8 mouse cellular contexts compared by ENCODE assay signal in genomic region chr11:120458847-120459597, GRCm38 (mm10). TPM values are rescaled to one million over a fixed set of nuclear protein-coding genes. Genes with fewer than 3 reads are reported as not detected.
A peak's percentile ranks its signal among the peaks of the same experiment; 100 is the strongest.
DNase-seq lines count a peak whose midpoint lies in the region; ATAC-seq and TF ChIP-seq lines count a peak whose summit lies in the region.

No protein-coding gene starts in this region.

- H3K4me1 ChIP-seq in heart, embryonic 10.5 days = peaks cover 24% of the 10 kb centered on the region
- peaks cover 44% of the 10 kb centered on the region for H3K4me1 ChIP-seq in E14TG2a.4 (replicated peaks; ENCODE audit: low read depth, low read length)
- H3K4me1 ChIP-seq in forebrain, postnatal 0 days (ENCODE audit: insufficient read depth) = peaks cover 8% of the 10 kb centered on the region; the same call in 1 of the 2 replicates

- 62% methylated on average over 6 of the region's 6 CpGs for WGBS in heart, embryonic 10.5 days
- WGBS in forebrain, postnatal 0 days = 75% methylated on average over 6 of the region's 6 CpGs

- H3K27ac ChIP-seq in heart, embryonic 10.5 days = peak overlapping the region; percentile 94
- H3K27ac ChIP-seq in forebrain, postnatal 0 days (ENCODE audit: low read depth, low read length) = no peak overlapping the region

- peaks cover 54% of the 10 kb centered on the region for H3K36me3 ChIP-seq in heart, embryonic 10.5 days
- peaks cover 56% of the 10 kb centered on the region for H3K36me3 ChIP-seq in E14TG2a.4 (ENCODE audit: insufficient read depth, low read length)
- H3K36me3 ChIP-seq in forebrain, postnatal 0 days (ENCODE audit: insufficient read depth) = peaks cover 29% of the 10 kb centered on the region

- peak overlapping the region; percentile 93 for H3K4me2 ChIP-seq in forebrain, postnatal 0 days (ENCODE audit: low read depth)

- peak; percentile 66 for TF ChIP-seq CTCF in E14TG2a.4 (conservative IDR thresholded peaks at IDR 0.05; ENCODE audit: low read length)
- peak; percentile 21; the same call in 1 of the 2 replicates for TF ChIP-seq CTCF in forebrain, postnatal 0 days (IDR thresholded peaks at IDR 0.05; ENCODE audit: low read depth)

- peak overlapping the region; percentile 80 for H3K4me3 ChIP-seq in heart, embryonic 10.5 days
- H3K4me3 ChIP-seq in E14TG2a.4 (replicated peaks; ENCODE audit: low read length) = peak overlapping the region; percentile 92
- H3K4me3 ChIP-seq in forebrain, postnatal 0 days (ENCODE audit: low read depth, low read length) = peak overlapping the region; percentile 87

- no peaks in the 10 kb centered on the region for H3K27me3 ChIP-seq in heart, embryonic 10.5 days (ENCODE audit: insufficient read depth, poor library complexity, severe bottlenecking)
- H3K27me3 ChIP-seq in E14TG2a.4 (ENCODE audit: insufficient read depth, low read length) = 0 out of 2 replicates have a peak, but pooled peaks cover 4% of the 10 kb centered on the region
- H3K27me3 ChIP-seq in forebrain, postnatal 0 days (ENCODE audit: insufficient read depth, low read length) = no peaks in the 10 kb centered on the region

- no peak for ATAC-seq in forebrain, postnatal 0 days
- ATAC-seq in megakaryocyte progenitor cell, adult 5-6 weeks (replicated peaks; ENCODE audit: poor library complexity) = peak; percentile 41

- H3K9ac ChIP-seq in forebrain, postnatal 0 days = peak overlapping the region; percentile 96

- no peaks in the 10 kb centered on the region for H3K9me3 ChIP-seq in heart, embryonic 10.5 days
- no peaks in the 10 kb centered on the region for H3K9me3 ChIP-seq in E14TG2a.4 (ENCODE audit: low read length)
- H3K9me3 ChIP-seq in forebrain, postnatal 0 days (ENCODE audit: low read length) = no peaks in the 10 kb centered on the region

- no peak for DNase-seq in heart, embryonic 10.5 days (ENCODE audit: low spot score)
- no peak for DNase-seq in heart, postnatal 4 days
- no peak for DNase-seq in forebrain, postnatal 0 days
- DNase-seq in spleen, postnatal 4 days (ENCODE audit: low spot score in 2 of 2) = no peak
- DNase-seq in spleen, postnatal 14 days (ENCODE audit: low spot score in 2 of 2) = no peak
- no peak for DNase-seq in kidney, postnatal 25 days

RNA-seq across cellular contexts. Expression of gene Ccdc137, which starts 1.1 kb away (rescaled TPM):
- polyA plus RNA-seq in heart, embryonic 10.5 days (2016; fragmentation: Nextera tagmentation; extraction: Ambion mirVana) = 27.0 and 36.1 TPM in 2 replicates
- total RNA-seq in heart, postnatal 4 days (2021) = 10 to 100 TPM in 1 of 2 experiments, 1 to 10 TPM in 1; 8.7 to 10.3 TPM
- total RNA-seq in forebrain, postnatal 0 days (2014; rRNA removed) = 18.1 and 21.0 TPM in 2 replicates
- polyA plus RNA-seq in forebrain, postnatal 0 days (2015; fragmentation: Nextera tagmentation; extraction: Ambion mirVana) = 13.6 and 15.4 TPM in 2 replicates
- 24.9 and 27.2 TPM in 2 replicates for total RNA-seq in megakaryocyte progenitor cell, adult 5-6 weeks (2015)
- total RNA-seq in megakaryocyte progenitor cell, adult 5-6 weeks (2017) = 57.1 and 58.3 TPM in 2 replicates

RNA-seq across cellular contexts. Expression of gene Oxld1, which starts 1.2 kb away (rescaled TPM):
- 16.7 and 17.6 TPM in 2 replicates for polyA plus RNA-seq in heart, embryonic 10.5 days (2016; fragmentation: Nextera tagmentation; extraction: Ambion mirVana)
- 10 to 100 TPM; 25.1 to 26.1 TPM for total RNA-seq in heart, postnatal 4 days (2021)
- 9.9 and 15.2 TPM in 2 replicates for total RNA-seq in forebrain, postnatal 0 days (2014; rRNA removed)
- 12.7 and 13.8 TPM in 2 replicates for polyA plus RNA-seq in forebrain, postnatal 0 days (2015; fragmentation: Nextera tagmentation; extraction: Ambion mirVana)
- 10.4 and 10.7 TPM in 2 replicates for total RNA-seq in megakaryocyte progenitor cell, adult 5-6 weeks (2015)
- total RNA-seq in megakaryocyte progenitor cell, adult 5-6 weeks (2017) = 9.7 and 14.8 TPM in 2 replicates

RNA-seq across cellular contexts. Expression of gene Pde6g, which starts 5.7 kb away (rescaled TPM):
- 0.44 TPM in 1 of 2 replicates, not detected in the other for polyA plus RNA-seq in heart, embryonic 10.5 days (2016; fragmentation: Nextera tagmentation; extraction: Ambion mirVana)
- total RNA-seq in heart, postnatal 4 days (2021) = under 1 TPM; 0.18 to 0.55 TPM
- 0.33 TPM in 1 of 2 replicates, not detected in the other for total RNA-seq in forebrain, postnatal 0 days (2014; rRNA removed)
- polyA plus RNA-seq in forebrain, postnatal 0 days (2015; fragmentation: Nextera tagmentation; extraction: Ambion mirVana) = 0.18 and 1.4 TPM in 2 replicates
- 0.27 and 0.32 TPM in 2 replicates for total RNA-seq in megakaryocyte progenitor cell, adult 5-6 weeks (2015)
- not detected in 2 replicates for total RNA-seq in megakaryocyte progenitor cell, adult 5-6 weeks (2017)

RNA-seq across cellular contexts. Expression of gene Arl16, which starts 8.4 kb away (rescaled TPM):
- polyA plus RNA-seq in heart, embryonic 10.5 days (2016; fragmentation: Nextera tagmentation; extraction: Ambion mirVana) = 46.0 and 52.2 TPM in 2 replicates
- total RNA-seq in heart, postnatal 4 days (2021) = 10 to 100 TPM; 13.7 to 17.0 TPM
- 35.2 and 37.8 TPM in 2 replicates for total RNA-seq in forebrain, postnatal 0 days (2014; rRNA removed)
- polyA plus RNA-seq in forebrain, postnatal 0 days (2015; fragmentation: Nextera tagmentation; extraction: Ambion mirVana) = 40.3 and 56.4 TPM in 2 replicates
- total RNA-seq in megakaryocyte progenitor cell, adult 5-6 weeks (2015) = 13.8 and 19.8 TPM in 2 replicates
- total RNA-seq in megakaryocyte progenitor cell, adult 5-6 weeks (2017) = 18.8 and 20.2 TPM in 2 replicates

RNA-seq across cellular contexts. Expression of gene Tspan10, which starts 16.6 kb away (rescaled TPM):
- not detected in 2 replicates for polyA plus RNA-seq in heart, embryonic 10.5 days (2016; fragmentation: Nextera tagmentation; extraction: Ambion mirVana)
- 1 to 10 TPM; 3.0 to 4.0 TPM for total RNA-seq in heart, postnatal 4 days (2021)
- not detected in 2 replicates for total RNA-seq in forebrain, postnatal 0 days (2014; rRNA removed)
- polyA plus RNA-seq in forebrain, postnatal 0 days (2015; fragmentation: Nextera tagmentation; extraction: Ambion mirVana) = not detected in 2 replicates
- not detected in 2 replicates for total RNA-seq in megakaryocyte progenitor cell, adult 5-6 weeks (2015)
- total RNA-seq in megakaryocyte progenitor cell, adult 5-6 weeks (2017) = not detected in 2 replicates
